Mouse (Mus musculus) layer of hippocampus, adult 18-20 months (tissue): ENCODE data around the gene Cic. TPM values are rescaled to one million over a fixed set of nuclear protein-coding genes. Genes with fewer than 3 reads are reported as not detected.

Source experiments
- DNase-seq, 2 experiments: peaks; one replicate each; pipeline ENCODE4 v3.0.0; 2022; ENCODE audit warnings: low spot score in 2 of 2
- microRNA-seq, 2 experiments: library from miRNA; unstranded; fragments of <30 nt; microRNA quantifications; one replicate each; pipeline ENCODE4 v1.2.0; 2021
- total RNA-seq, 2 experiments: library from RNA; stranded (reverse); gene quantifications; 2 replicates each; pipeline ENCODE4 v1.2.3; 2021

The Cic gene
- total RNA-seq, 2 experiments from 2014 or later = 198 to 203 TPM

DNA sequence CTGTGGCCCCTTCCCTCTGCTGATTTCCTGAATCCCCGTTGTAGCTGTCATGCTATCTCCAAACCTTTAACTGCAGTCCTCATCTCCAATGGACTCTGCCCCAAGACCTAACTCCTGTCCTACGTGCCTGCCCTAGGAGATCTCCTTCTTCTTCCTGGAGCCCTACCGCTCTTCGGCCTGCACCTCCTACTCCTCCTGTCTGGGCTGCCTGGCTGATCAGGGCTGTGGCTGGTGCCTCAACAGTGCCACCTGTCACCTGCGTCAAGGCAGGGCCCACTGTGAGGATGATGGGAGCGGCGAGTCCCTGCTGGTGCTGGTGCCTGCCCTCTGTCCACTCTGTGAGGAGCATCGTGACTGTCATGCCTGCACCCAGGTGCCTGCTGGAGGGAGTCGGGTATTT lies 71.8 kb downstream of the Cic start:
- no peak for DNase-seq

DNA sequence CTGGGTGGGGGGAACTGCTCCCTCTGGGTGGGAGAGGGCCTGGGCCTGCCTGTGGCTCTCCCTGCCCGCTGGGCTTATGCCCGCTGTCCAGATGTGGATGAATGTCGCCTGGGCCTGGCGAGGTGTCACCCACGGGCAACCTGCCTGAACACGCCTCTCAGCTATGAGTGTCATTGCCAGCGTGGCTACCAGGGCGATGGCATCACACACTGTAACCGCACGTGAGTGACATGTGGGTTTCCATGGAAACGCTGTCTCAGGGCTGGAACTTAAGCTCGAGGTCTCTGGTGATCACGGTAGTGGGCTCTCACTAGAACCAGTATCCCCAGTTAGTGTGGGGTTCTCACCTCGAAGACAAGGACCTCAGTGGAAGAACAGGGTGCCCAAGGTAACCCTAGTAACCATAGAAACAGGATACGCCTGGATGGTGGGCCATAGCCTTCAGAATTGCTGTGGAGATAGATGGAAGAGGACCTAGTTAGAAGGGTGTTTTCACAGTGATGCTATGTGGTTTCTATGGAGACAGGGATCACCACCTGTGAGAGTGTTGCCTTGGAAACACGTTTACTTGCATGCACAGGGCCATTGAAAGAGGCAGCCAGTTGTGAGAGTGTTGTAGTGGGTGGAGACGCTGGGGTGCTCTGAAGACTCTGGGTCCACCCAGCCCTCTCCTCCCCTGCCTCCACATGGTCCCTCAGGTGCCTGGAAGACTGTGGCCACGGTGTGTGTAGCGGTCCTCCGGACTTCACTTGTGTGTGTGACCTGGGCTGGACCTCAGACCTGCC lies 73.7 kb downstream of the Cic start:
- peak; percentile 28 to 66 for DNase-seq

Small RNA genes within 50 kb of the gene (microRNA-seq; reads per million reads assigned to microRNA genes)
- gene Mir7048 = 0 to 0.25 reads per million in 2 experiments

Other genes starting within 250 kb of the Cic start
- 100 to 1,000 TPM; 213 to 225 TPM for gene Grik5, start 195.4 kb upstream of the Cic start, total RNA-seq
- 10 to 100 TPM; 30.9 to 33.2 TPM for gene Zfp574, start 195.1 kb upstream of the Cic start, total RNA-seq
- gene Pou2f2, start 88.0 kb upstream of the Cic start, total RNA-seq = 1 to 10 TPM; 6.9 to 8.1 TPM
- 10 to 100 TPM; 26.8 to 29.9 TPM for gene Dedd2, start 47.1 kb upstream of the Cic start, total RNA-seq
- 10 to 100 TPM; 12.6 to 12.7 TPM for gene Zfp526, start 46.3 kb upstream of the Cic start, total RNA-seq
- gene Gsk3a, start 29.9 kb upstream of the Cic start, total RNA-seq = 100 to 1,000 TPM; 208 to 221 TPM
- 10 to 100 TPM; 43.1 to 46.3 TPM for gene Erf, start 16.9 kb upstream of the Cic start, total RNA-seq
- gene Pafah1b3, start 30.3 kb downstream of the Cic start, total RNA-seq = 10 to 100 TPM; 19.3 to 27.7 TPM
- gene Prr19, start 33.7 kb downstream of the Cic start, total RNA-seq = not detected
- 10 to 100 TPM; 23.0 to 25.0 TPM for gene Tmem145, start 38.4 kb downstream of the Cic start, total RNA-seq
- gene Megf8, start 49.5 kb downstream of the Cic start, total RNA-seq = 10 to 100 TPM; 99.1 to 99.9 TPM
- not detected for gene Cnfn, start 102.0 kb downstream of the Cic start, total RNA-seq
- 10 to 100 TPM in 1 of 2 experiments, 1 to 10 TPM in 1; 9.4 to 11.0 TPM for gene Lipe, start 131.0 kb downstream of the Cic start, total RNA-seq
- gene Cxcl17, start 145.2 kb downstream of the Cic start, total RNA-seq = not detected
- 1 to 10 TPM; 3.2 to 3.8 TPM for gene Ceacam1, start 209.9 kb downstream of the Cic start, total RNA-seq